Mouse (Mus musculus): ENCODE data around the gene Ccdc88a. TPM values are rescaled to one million over a fixed set of nuclear protein-coding genes. Genes with fewer than 3 reads are reported as not detected.

The Ccdc88a gene
- polyA plus RNA-seq (2014; fragmentation: Nextera tagmentation; extraction: Ambion mirVana): 19.4 and 20.9 TPM in 2 replicates

DNA sequence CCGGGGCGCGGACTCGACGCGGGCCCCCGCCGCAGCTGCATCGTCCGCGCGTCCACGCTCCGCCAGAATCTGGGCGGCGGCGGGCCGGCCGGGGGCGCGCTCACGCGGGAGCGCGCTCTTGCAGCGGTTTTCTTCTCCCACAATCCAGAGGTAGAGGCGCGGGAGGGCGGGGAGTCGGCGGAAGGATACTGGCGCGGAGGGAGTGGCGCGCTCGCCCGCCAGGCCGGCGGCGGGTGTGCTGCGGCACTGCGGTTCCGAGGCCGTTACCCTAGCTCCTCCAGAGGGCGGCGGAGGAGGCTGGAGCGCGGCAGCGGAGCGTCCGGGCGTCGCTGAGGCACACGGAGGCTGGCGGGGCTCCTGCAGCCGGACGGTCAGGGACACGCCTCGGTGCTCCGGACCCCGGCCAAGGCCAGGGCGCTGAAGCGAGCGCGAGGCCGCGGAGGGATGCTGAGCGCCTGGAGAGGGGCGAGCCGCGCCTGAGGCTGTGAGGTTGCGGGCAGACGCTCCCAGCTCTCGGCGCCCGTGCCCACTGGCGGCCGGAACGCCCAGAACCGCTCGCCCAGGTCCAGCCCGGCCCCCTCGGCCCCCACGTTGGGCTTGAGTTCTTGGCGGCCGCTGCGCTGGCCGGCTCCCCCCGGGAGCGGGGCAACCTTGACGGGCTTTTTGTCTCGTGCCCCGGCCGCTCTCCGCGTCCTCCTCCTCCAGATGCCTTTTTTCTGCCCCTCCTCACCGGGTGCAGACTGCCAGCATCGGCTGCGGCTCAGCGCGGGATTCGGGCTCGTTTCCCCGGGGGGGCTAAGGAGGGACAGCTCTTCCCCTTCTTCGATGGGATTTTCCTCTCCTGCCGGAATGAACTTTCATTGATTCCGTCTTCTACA, at the start of gene Ccdc88a:
Gene Ccdc88a (plus strand): TSS at position 263 of the 878 bp plus-strand sequence.
- Histone ChIP-seq H3K27ac (ENCODE audit: low read depth) (peak within 1 kb of the TSS; percentile 92), H3K36me3 (ENCODE audit: control insufficient read depth, insufficient read depth, low read length) (no peaks in the 10 kb centered on the region), H3K27me3 (replicated peaks; ENCODE audit: control insufficient read depth, insufficient read depth, low read length) (no peaks in the 10 kb centered on the region), H3K9me3 (ENCODE audit: control insufficient read depth, low read length) (no peaks in the 10 kb centered on the region), H3K4me3 (ENCODE audit: low read depth, low read length) (peak within 1 kb of the TSS; percentile 83), H3K9ac (ENCODE audit: low read length) (peak within 1 kb of the TSS; percentile 85), H3K4me1 (replicated peaks; ENCODE audit: control insufficient read depth, insufficient read depth, low read length) (peaks cover 6% of the 10 kb centered on the region; the same call in 1 of the 2 replicates), H3K4me2 (ENCODE audit: low read length) (peak within 1 kb of the TSS; percentile 68)
- under 1% methylated on average over 88 of the region's 107 CpGs for WGBS
- ATAC-seq (replicated peaks; ENCODE audit: low FRiP score, low TSS enrichment, low read depth) (peak; percentile 99), DNase-seq (ENCODE audit: low spot score) (peak; percentile 99)

DNA sequence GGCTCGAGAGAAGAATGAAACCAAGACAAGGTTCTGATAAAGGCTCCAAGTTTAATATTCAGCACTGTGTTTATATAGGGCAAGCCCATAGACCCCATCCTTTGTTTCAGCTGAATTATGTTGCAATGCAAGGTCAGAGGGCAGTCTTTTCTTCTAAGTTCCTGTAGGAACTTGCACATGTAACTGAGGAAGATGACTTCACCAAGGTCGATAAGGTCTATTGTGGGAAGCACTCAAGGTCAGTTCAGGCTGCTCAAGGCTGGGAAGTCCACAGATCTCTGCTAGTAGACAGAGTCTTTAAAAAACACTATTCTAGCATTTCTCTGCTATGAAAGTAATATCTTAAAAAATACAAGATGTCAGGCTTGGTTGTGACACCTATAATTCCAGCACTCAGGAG, 38.0 kb upstream of the Ccdc88a start:
- Histone ChIP-seq H3K4me3 (ENCODE audit: low read depth, low read length) (no peak overlapping the region), H3K9me3 (ENCODE audit: control insufficient read depth, low read length) (no peaks in the 10 kb centered on the region), H3K27ac (ENCODE audit: low read depth) (no peak overlapping the region), H3K9ac (ENCODE audit: low read length) (no peak overlapping the region), H3K36me3 (ENCODE audit: control insufficient read depth, insufficient read depth, low read length) (no peaks in the 10 kb centered on the region), H3K4me2 (ENCODE audit: low read length) (no peak overlapping the region), H3K4me1 (replicated peaks; ENCODE audit: control insufficient read depth, insufficient read depth, low read length) (no peaks in the 10 kb centered on the region), H3K27me3 (replicated peaks; ENCODE audit: control insufficient read depth, insufficient read depth, low read length) (no peaks in the 10 kb centered on the region)
- DNase-seq (ENCODE audit: low spot score) (no peak), ATAC-seq (replicated peaks; ENCODE audit: low FRiP score, low TSS enrichment, low read depth) (no peak)
- 81% methylated on average over 2 of the region's 2 CpGs for WGBS

DNA sequence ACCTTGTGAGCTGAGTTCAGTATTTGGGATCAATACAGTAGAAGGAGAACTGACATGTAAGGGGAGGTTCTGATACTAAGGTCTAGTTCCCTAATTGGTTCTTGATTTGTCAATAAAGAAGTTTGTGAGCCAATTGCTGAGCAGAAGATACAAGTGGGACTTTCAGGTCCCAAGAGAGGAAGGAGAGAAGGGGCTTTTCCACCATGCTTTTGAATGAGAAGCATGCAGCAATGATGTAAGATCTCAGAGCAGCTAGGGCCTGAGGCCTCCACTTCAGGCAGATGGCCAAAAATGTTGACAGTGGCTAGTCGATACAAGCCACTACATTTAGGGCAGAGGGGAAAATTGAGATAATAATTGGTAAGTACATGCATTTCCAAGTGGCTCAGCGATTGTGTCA, 32.2 kb upstream of the Ccdc88a start:
- H3K36me3 ChIP-seq (ENCODE audit: control insufficient read depth, insufficient read depth, low read length): no peaks in the 10 kb centered on the region
- H3K9ac ChIP-seq (ENCODE audit: low read length): no peak overlapping the region
- H3K9me3 ChIP-seq (ENCODE audit: control insufficient read depth, low read length): no peaks in the 10 kb centered on the region
- no peak overlapping the region for H3K4me2 ChIP-seq (ENCODE audit: low read length)
- ATAC-seq (replicated peaks; ENCODE audit: low FRiP score, low TSS enrichment, low read depth) (no peak), DNase-seq (ENCODE audit: low spot score) (no peak)
- H3K27ac ChIP-seq (ENCODE audit: low read depth): no peak overlapping the region
- H3K4me1 ChIP-seq (replicated peaks; ENCODE audit: control insufficient read depth, insufficient read depth, low read length): no peaks in the 10 kb centered on the region
- WGBS: 71% methylated on average over 2 of the region's 2 CpGs
- no peak overlapping the region for H3K4me3 ChIP-seq (ENCODE audit: low read depth, low read length)
- no peaks in the 10 kb centered on the region for H3K27me3 ChIP-seq (replicated peaks; ENCODE audit: control insufficient read depth, insufficient read depth, low read length)

- H3K9me3 ChIP-seq (ENCODE audit: control insufficient read depth, low read length): no peaks in the 10 kb centered on the region
- H3K4me2 ChIP-seq (ENCODE audit: low read length): no peak overlapping the region
- WGBS: 81% methylated on average over 4 of the region's 4 CpGs
- no peaks in the 10 kb centered on the region for H3K4me1 ChIP-seq (replicated peaks; ENCODE audit: control insufficient read depth, insufficient read depth, low read length)
- no peak overlapping the region for H3K27ac ChIP-seq (ENCODE audit: low read depth)
- H3K27me3 ChIP-seq (replicated peaks; ENCODE audit: control insufficient read depth, insufficient read depth, low read length): no peaks in the 10 kb centered on the region
- H3K36me3 ChIP-seq (ENCODE audit: control insufficient read depth, insufficient read depth, low read length): no peaks in the 10 kb centered on the region
- DNase-seq (ENCODE audit: low spot score) (no peak), ATAC-seq (replicated peaks; ENCODE audit: low FRiP score, low TSS enrichment, low read depth) (no peak)
- no peak overlapping the region for H3K4me3 ChIP-seq (ENCODE audit: low read depth, low read length)
- no peak overlapping the region for H3K9ac ChIP-seq (ENCODE audit: low read length)
These were observed 28.4 kb upstream of the Ccdc88a start for GRCm38 (mm10) chr11:29344891-29345657.

DNA sequence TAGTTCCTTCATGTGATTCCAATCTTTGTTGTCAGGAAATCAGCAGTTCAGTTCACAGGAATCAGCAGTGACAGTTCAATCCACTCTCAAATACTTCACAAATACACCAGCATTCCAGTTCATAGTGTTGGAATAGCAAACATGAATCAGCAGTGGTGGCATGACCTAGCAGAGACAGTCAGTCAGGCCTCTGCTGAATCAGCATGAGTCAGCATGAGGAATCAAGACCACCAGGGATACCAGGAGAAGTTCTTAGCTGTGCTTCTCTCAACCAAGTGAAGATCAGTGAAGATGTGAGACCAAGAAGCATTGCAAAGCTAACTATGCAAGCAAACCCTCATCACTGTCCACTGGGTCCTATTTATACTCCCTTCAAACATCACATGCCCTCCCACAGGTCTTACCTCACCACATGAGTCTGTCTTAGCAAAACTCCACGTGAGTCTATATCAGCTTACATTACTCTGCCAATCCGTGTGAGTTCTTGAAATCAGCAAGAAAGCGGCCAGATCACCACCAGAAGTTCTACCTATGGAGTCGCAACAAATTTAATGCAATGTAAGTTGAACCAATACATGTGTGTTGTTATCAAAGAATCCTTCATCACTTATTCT, 27.7 kb upstream of the Ccdc88a start:
- no peak for ATAC-seq (replicated peaks; ENCODE audit: low FRiP score, low TSS enrichment, low read depth)
- Histone ChIP-seq H3K4me3 (ENCODE audit: low read depth, low read length) (no peak overlapping the region), H3K36me3 (ENCODE audit: control insufficient read depth, insufficient read depth, low read length) (no peaks in the 10 kb centered on the region), H3K4me1 (replicated peaks; ENCODE audit: control insufficient read depth, insufficient read depth, low read length) (no peaks in the 10 kb centered on the region), H3K4me2 (ENCODE audit: low read length) (no peak overlapping the region), H3K27me3 (replicated peaks; ENCODE audit: control insufficient read depth, insufficient read depth, low read length) (no peaks in the 10 kb centered on the region), H3K9ac (ENCODE audit: low read length) (no peak overlapping the region), H3K9me3 (ENCODE audit: control insufficient read depth, low read length) (no peaks in the 10 kb centered on the region), H3K27ac (ENCODE audit: low read depth) (no peak overlapping the region)
- WGBS: 76% methylated on average over 4 of the region's 4 CpGs
- DNase-seq (ENCODE audit: low spot score): no peak

GRCm38 (mm10) chr11:29350891-29351290, 22.6 kb upstream of the Ccdc88a start:
- H3K9ac ChIP-seq (ENCODE audit: low read length): no peak overlapping the region
- H3K4me2 ChIP-seq (ENCODE audit: low read length): no peak overlapping the region
- no peak overlapping the region for H3K4me3 ChIP-seq (ENCODE audit: low read depth, low read length)
- H3K27me3 ChIP-seq (replicated peaks; ENCODE audit: control insufficient read depth, insufficient read depth, low read length): no peaks in the 10 kb centered on the region
- H3K4me1 ChIP-seq (replicated peaks; ENCODE audit: control insufficient read depth, insufficient read depth, low read length): no peaks in the 10 kb centered on the region
- DNase-seq (ENCODE audit: low spot score): no peak
- no peak for ATAC-seq (replicated peaks; ENCODE audit: low FRiP score, low TSS enrichment, low read depth)
- no peak overlapping the region for H3K27ac ChIP-seq (ENCODE audit: low read depth)
- no peaks in the 10 kb centered on the region for H3K9me3 ChIP-seq (ENCODE audit: control insufficient read depth, low read length)
- no peaks in the 10 kb centered on the region for H3K36me3 ChIP-seq (ENCODE audit: control insufficient read depth, insufficient read depth, low read length)
- WGBS: 89% methylated on average over 2 of the region's 2 CpGs

GRCm38 (mm10) chr11:29352214-29352613, 21.2 kb upstream of the Ccdc88a start:
- H3K4me3 ChIP-seq (ENCODE audit: low read depth, low read length): no peak overlapping the region
- ATAC-seq (replicated peaks; ENCODE audit: low FRiP score, low TSS enrichment, low read depth): no peak
- no peak for DNase-seq (ENCODE audit: low spot score)
- no peak overlapping the region for H3K4me2 ChIP-seq (ENCODE audit: low read length)
- no peak overlapping the region for H3K9ac ChIP-seq (ENCODE audit: low read length)
- no peaks in the 10 kb centered on the region for H3K9me3 ChIP-seq (ENCODE audit: control insufficient read depth, low read length)
- no peaks in the 10 kb centered on the region for H3K27me3 ChIP-seq (replicated peaks; ENCODE audit: control insufficient read depth, insufficient read depth, low read length)
- WGBS: 83% methylated on average over 1 of the region's 1 CpGs
- H3K36me3 ChIP-seq (ENCODE audit: control insufficient read depth, insufficient read depth, low read length): no peaks in the 10 kb centered on the region
- H3K27ac ChIP-seq (ENCODE audit: low read depth): no peak overlapping the region
- H3K4me1 ChIP-seq (replicated peaks; ENCODE audit: control insufficient read depth, insufficient read depth, low read length): no peaks in the 10 kb centered on the region

- Histone ChIP-seq H3K9ac (ENCODE audit: low read length) (no peak overlapping the region), H3K4me3 (ENCODE audit: low read depth, low read length) (no peak overlapping the region), H3K4me2 (ENCODE audit: low read length) (no peak overlapping the region), H3K9me3 (ENCODE audit: control insufficient read depth, low read length) (no peaks in the 10 kb centered on the region), H3K27me3 (replicated peaks; ENCODE audit: control insufficient read depth, insufficient read depth, low read length) (no peaks in the 10 kb centered on the region), H3K27ac (ENCODE audit: low read depth) (no peak overlapping the region), H3K36me3 (ENCODE audit: control insufficient read depth, insufficient read depth, low read length) (no peaks in the 10 kb centered on the region), H3K4me1 (replicated peaks; ENCODE audit: control insufficient read depth, insufficient read depth, low read length) (no peaks in the 10 kb centered on the region)
- DNase-seq (ENCODE audit: low spot score): no peak
- 70% methylated on average over 1 of the region's 1 CpGs for WGBS
- ATAC-seq (replicated peaks; ENCODE audit: low FRiP score, low TSS enrichment, low read depth): no peak
These were observed 5.3 kb upstream of the Ccdc88a start for GRCm38 (mm10) chr11:29368161-29368560.

Measured in intestine, embryonic 14.5 days (tissue).